Mouse (Mus musculus): ENCODE results near the gene Gramd4. TPM values are rescaled to one million over a fixed set of nuclear protein-coding genes. Genes with fewer than 3 reads are reported as not detected.

Gene Gramd4
- polyA plus RNA-seq (2015; fragmentation: Nextera tagmentation; extraction: Ambion mirVana) = 10.5 and 12.1 TPM in 2 replicates

GRCm38 (mm10) chr15:86057413-86057812 lies at the start of gene Gramd4:
TSS of gene Gramd4 (plus strand) at chr15:86057695.
- Histone ChIP-seq H3K27me3 (ENCODE audit: control insufficient read depth, insufficient read depth, low read length) (no peaks in the 10 kb centered on the region; the same call in 1 of the 2 replicates), H3K36me3 (ENCODE audit: control insufficient read depth, insufficient read depth, low read length) (no peaks in the 10 kb centered on the region), H3K9me3 (replicated peaks; ENCODE audit: control insufficient read depth, low read length) (no peaks in the 10 kb centered on the region), H3K27ac (ENCODE audit: low read length) (peak within 1 kb of the TSS; percentile 21; the same call in 1 of the 2 replicates), H3K9ac (ENCODE audit: low read length) (peak within 1 kb of the TSS; percentile 95), H3K4me2 (ENCODE audit: low read depth, low read length) (peak within 1 kb of the TSS; percentile 96), H3K4me3 (replicated peaks; ENCODE audit: low read length) (peak within 1 kb of the TSS; percentile 80), H3K4me1 (ENCODE audit: control insufficient read depth, insufficient read depth, low read length) (peaks cover 42% of the 10 kb centered on the region)
- 23% methylated on average over 6 of the region's 6 CpGs for WGBS
- no peak for ATAC-seq (ENCODE audit: insufficient read depth, low FRiP score)

- no peak overlapping the region for H3K27ac ChIP-seq (ENCODE audit: low read length)
These were observed 44.4 kb upstream of the Gramd4 start for GRCm38 (mm10) chr15:86013130-86013529.

GRCm38 (mm10) chr15:86013656-86014055 lies 43.8 kb upstream of the Gramd4 start:
- H3K27ac ChIP-seq (ENCODE audit: low read length) = no peak overlapping the region
- H3K9me3 ChIP-seq (replicated peaks; ENCODE audit: control insufficient read depth, low read length) = no peaks in the 10 kb centered on the region
- no peak overlapping the region for H3K4me3 ChIP-seq (replicated peaks; ENCODE audit: low read length)
- no peaks in the 10 kb centered on the region for H3K27me3 ChIP-seq (ENCODE audit: control insufficient read depth, insufficient read depth, low read length)
- H3K4me1 ChIP-seq (ENCODE audit: control insufficient read depth, insufficient read depth, low read length) = peaks cover 13% of the 10 kb centered on the region
- 47% methylated on average over 10 of the region's 10 CpGs for WGBS
- no peak overlapping the region for H3K9ac ChIP-seq (ENCODE audit: low read length)
- ATAC-seq (ENCODE audit: insufficient read depth, low FRiP score) = no peak
- no peak overlapping the region for H3K4me2 ChIP-seq (ENCODE audit: low read depth, low read length)
- no peaks in the 10 kb centered on the region for H3K36me3 ChIP-seq (ENCODE audit: control insufficient read depth, insufficient read depth, low read length)

More at GRCm38 (mm10) chr15:86013130-86013529, 44.4 kb upstream of the Gramd4 start:
- WGBS = 38% methylated on average over 2 of the region's 2 CpGs
- no peak overlapping the region for H3K9ac ChIP-seq (ENCODE audit: low read length)
- no peaks in the 10 kb centered on the region for H3K9me3 ChIP-seq (replicated peaks; ENCODE audit: control insufficient read depth, low read length)
- no peak for ATAC-seq (ENCODE audit: insufficient read depth, low FRiP score)
- H3K4me1 ChIP-seq (ENCODE audit: control insufficient read depth, insufficient read depth, low read length) = peaks cover 13% of the 10 kb centered on the region
- H3K4me2 ChIP-seq (ENCODE audit: low read depth, low read length) = no peak overlapping the region
- no peaks in the 10 kb centered on the region for H3K27me3 ChIP-seq (ENCODE audit: control insufficient read depth, insufficient read depth, low read length)
- no peaks in the 10 kb centered on the region for H3K36me3 ChIP-seq (ENCODE audit: control insufficient read depth, insufficient read depth, low read length)
- no peak overlapping the region for H3K4me3 ChIP-seq (replicated peaks; ENCODE audit: low read length)

- H3K4me3 ChIP-seq (replicated peaks; ENCODE audit: low read length) = no peak overlapping the region
- H3K27me3 ChIP-seq (ENCODE audit: control insufficient read depth, insufficient read depth, low read length) = no peaks in the 10 kb centered on the region
- 0 out of 2 replicates have a peak, but pooled peaks cover 4% of the 10 kb centered on the region for H3K9me3 ChIP-seq (replicated peaks; ENCODE audit: control insufficient read depth, low read length)
- H3K27ac ChIP-seq (ENCODE audit: low read length) = no peak overlapping the region
- 67% methylated on average over 7 of the region's 7 CpGs for WGBS
- no peak overlapping the region for H3K4me2 ChIP-seq (ENCODE audit: low read depth, low read length)
- H3K9ac ChIP-seq (ENCODE audit: low read length) = no peak overlapping the region
- ATAC-seq (ENCODE audit: insufficient read depth, low FRiP score) = no peak
- peaks cover 13% of the 10 kb centered on the region for H3K4me1 ChIP-seq (ENCODE audit: control insufficient read depth, insufficient read depth, low read length)
- H3K36me3 ChIP-seq (ENCODE audit: control insufficient read depth, insufficient read depth, low read length) = no peaks in the 10 kb centered on the region
These were observed 42.5 kb upstream of the Gramd4 start for GRCm38 (mm10) chr15:86015026-86015425.

- peaks cover 19% of the 10 kb centered on the region for H3K4me1 ChIP-seq (ENCODE audit: control insufficient read depth, insufficient read depth, low read length)
- H3K27me3 ChIP-seq (ENCODE audit: control insufficient read depth, insufficient read depth, low read length) = no peaks in the 10 kb centered on the region
- ATAC-seq (ENCODE audit: insufficient read depth, low FRiP score) = peak; percentile 54
- WGBS = 45% methylated on average over 13 of the region's 13 CpGs
- peak overlapping the region; percentile 30 for H3K27ac ChIP-seq (ENCODE audit: low read length)
- H3K9me3 ChIP-seq (replicated peaks; ENCODE audit: control insufficient read depth, low read length) = 0 out of 2 replicates have a peak, but pooled peaks cover 4% of the 10 kb centered on the region
- no peak overlapping the region for H3K4me2 ChIP-seq (ENCODE audit: low read depth, low read length)
- H3K36me3 ChIP-seq (ENCODE audit: control insufficient read depth, insufficient read depth, low read length) = no peaks in the 10 kb centered on the region
- no peak overlapping the region for H3K4me3 ChIP-seq (replicated peaks; ENCODE audit: low read length)
- H3K9ac ChIP-seq (ENCODE audit: low read length) = no peak overlapping the region; the same call in 1 of the 2 replicates
These were observed 41.5 kb upstream of the Gramd4 start for GRCm38 (mm10) chr15:86015860-86016541.

- H3K9ac ChIP-seq (ENCODE audit: low read length) = no peak overlapping the region
- 89% methylated on average over 6 of the region's 6 CpGs for WGBS
- 0 out of 2 replicates have a peak, but pooled peaks cover 4% of the 10 kb centered on the region for H3K9me3 ChIP-seq (replicated peaks; ENCODE audit: control insufficient read depth, low read length)
- H3K4me2 ChIP-seq (ENCODE audit: low read depth, low read length) = no peak overlapping the region
- peaks cover 22% of the 10 kb centered on the region for H3K4me1 ChIP-seq (ENCODE audit: control insufficient read depth, insufficient read depth, low read length)
- H3K27me3 ChIP-seq (ENCODE audit: control insufficient read depth, insufficient read depth, low read length) = no peaks in the 10 kb centered on the region
- H3K27ac ChIP-seq (ENCODE audit: low read length) = no peak overlapping the region
- H3K4me3 ChIP-seq (replicated peaks; ENCODE audit: low read length) = no peak overlapping the region
- H3K36me3 ChIP-seq (ENCODE audit: control insufficient read depth, insufficient read depth, low read length) = no peaks in the 10 kb centered on the region
- no peak for ATAC-seq (ENCODE audit: insufficient read depth, low FRiP score)
These were observed 40.2 kb upstream of the Gramd4 start for GRCm38 (mm10) chr15:86017336-86017735.

GRCm38 (mm10) chr15:86018753-86019512 lies 38.6 kb upstream of the Gramd4 start:
- Histone ChIP-seq H3K4me3 (replicated peaks; ENCODE audit: low read length) (no peak overlapping the region), H3K27ac (ENCODE audit: low read length) (no peak overlapping the region), H3K4me1 (ENCODE audit: control insufficient read depth, insufficient read depth, low read length) (peaks cover 22% of the 10 kb centered on the region), H3K9ac (ENCODE audit: low read length) (no peak overlapping the region), H3K9me3 (replicated peaks; ENCODE audit: control insufficient read depth, low read length) (0 out of 2 replicates have a peak, but pooled peaks cover 4% of the 10 kb centered on the region), H3K36me3 (ENCODE audit: control insufficient read depth, insufficient read depth, low read length) (no peaks in the 10 kb centered on the region), H3K27me3 (ENCODE audit: control insufficient read depth, insufficient read depth, low read length) (no peaks in the 10 kb centered on the region), H3K4me2 (ENCODE audit: low read depth, low read length) (no peak overlapping the region)
- ATAC-seq (ENCODE audit: insufficient read depth, low FRiP score) = no peak
- WGBS = 94% methylated on average over 5 of the region's 5 CpGs

- no peak for ATAC-seq (ENCODE audit: insufficient read depth, low FRiP score)
- no peak overlapping the region for H3K4me2 ChIP-seq (ENCODE audit: low read depth, low read length)
- 76% methylated on average over 8 of the region's 8 CpGs for WGBS
- 0 out of 2 replicates have a peak, but pooled peaks cover 4% of the 10 kb centered on the region for H3K9me3 ChIP-seq (replicated peaks; ENCODE audit: control insufficient read depth, low read length)
- no peak overlapping the region for H3K4me3 ChIP-seq (replicated peaks; ENCODE audit: low read length)
- H3K27ac ChIP-seq (ENCODE audit: low read length) = no peak overlapping the region
- H3K9ac ChIP-seq (ENCODE audit: low read length) = no peak overlapping the region
- no peaks in the 10 kb centered on the region for H3K36me3 ChIP-seq (ENCODE audit: control insufficient read depth, insufficient read depth, low read length)
- peaks cover 27% of the 10 kb centered on the region for H3K4me1 ChIP-seq (ENCODE audit: control insufficient read depth, insufficient read depth, low read length)
- no peaks in the 10 kb centered on the region for H3K27me3 ChIP-seq (ENCODE audit: control insufficient read depth, insufficient read depth, low read length)
These were observed 37.5 kb upstream of the Gramd4 start for GRCm38 (mm10) chr15:86020008-86020407.

GRCm38 (mm10) chr15:86021301-86021700 lies 36.2 kb upstream of the Gramd4 start:
- Histone ChIP-seq H3K9ac (ENCODE audit: low read length) (no peak overlapping the region), H3K9me3 (replicated peaks; ENCODE audit: control insufficient read depth, low read length) (0 out of 2 replicates have a peak, but pooled peaks cover 4% of the 10 kb centered on the region), H3K36me3 (ENCODE audit: control insufficient read depth, insufficient read depth, low read length) (no peaks in the 10 kb centered on the region), H3K27me3 (ENCODE audit: control insufficient read depth, insufficient read depth, low read length) (no peaks in the 10 kb centered on the region), H3K27ac (ENCODE audit: low read length) (no peak overlapping the region), H3K4me2 (ENCODE audit: low read depth, low read length) (0 out of 2 replicates have a peak overlapping the region, but pooled peaks have one; percentile 13), H3K4me3 (replicated peaks; ENCODE audit: low read length) (no peak overlapping the region), H3K4me1 (ENCODE audit: control insufficient read depth, insufficient read depth, low read length) (peaks cover 23% of the 10 kb centered on the region)
- 17% methylated on average over 9 of the region's 9 CpGs for WGBS
- peak; percentile 80; the same call in 1 of the 2 replicates for ATAC-seq (ENCODE audit: insufficient read depth, low FRiP score)
